Mouse (Mus musculus) urinary bladder, adult 2 months (tissue): ENCODE data around the gene Cat. TPM values are rescaled to one million over a fixed set of nuclear protein-coding genes. Genes with fewer than 3 reads are reported as not detected.
A peak's percentile ranks its signal among the peaks of the same experiment; 100 is the strongest.

Experiments
- DNase-seq: peaks from one replicate; pipeline ENCODE4 v3.0.0; 2022; ENCODE audit warnings: low spot score
- polyA plus RNA-seq: library from polyadenylated mRNA; depleted of rRNA; stranded (reverse); fragments of >200 nt; gene quantifications from 2 replicates; pipeline ENCODE4 v1.2.3, GENCODE M21; 2012; rRNA removed

Gene Cat
- polyA plus RNA-seq: 62.6 and 68.0 TPM in 2 replicates

GRCm38 (mm10) chr2:103484617-103485401 is at the start of gene Cat:
Cat (minus strand) TSS chr2:103485160.
- peak; percentile 92 for DNase-seq

- no peak for DNase-seq
These were observed 40.6 kb upstream of the Cat start for GRCm38 (mm10) chr2:103525596-103525995.

GRCm38 (mm10) chr2:103516472-103516871 is 31.5 kb upstream of the Cat start:
- DNase-seq: no peak

GRCm38 (mm10) chr2:103515513-103516180 is 30.7 kb upstream of the Cat start:
- DNase-seq: no peak

- DNase-seq: no peak
These were observed 27.3 kb upstream of the Cat start for GRCm38 (mm10) chr2:103512066-103512795.

GRCm38 (mm10) chr2:103511631-103512030 is 26.7 kb upstream of the Cat start:
- no peak for DNase-seq

- no peak for DNase-seq
These were observed 26.1 kb upstream of the Cat start for GRCm38 (mm10) chr2:103511042-103511441.

GRCm38 (mm10) chr2:103507651-103508050 is 22.7 kb upstream of the Cat start:
- DNase-seq: no peak

- no peak for DNase-seq
These were observed 21.0 kb upstream of the Cat start for GRCm38 (mm10) chr2:103505956-103506355.

- no peak for DNase-seq
These were observed 19.5 kb upstream of the Cat start for GRCm38 (mm10) chr2:103504463-103504862.

GRCm38 (mm10) chr2:103500769-103501168 is 15.8 kb upstream of the Cat start:
- no peak for DNase-seq

- no peak for DNase-seq
These were observed 10.9 kb upstream of the Cat start for GRCm38 (mm10) chr2:103495633-103496418.

- DNase-seq: no peak
These were observed 8.9 kb upstream of the Cat start for GRCm38 (mm10) chr2:103493827-103494226.

- DNase-seq: no peak
These were observed 7.6 kb upstream of the Cat start for GRCm38 (mm10) chr2:103492526-103492925.

GRCm38 (mm10) chr2:103483986-103484520 is 907 bp downstream of the Cat start:
- DNase-seq: no peak

- DNase-seq: no peak
These were observed 1.5 kb downstream of the Cat start for GRCm38 (mm10) chr2:103483289-103483985.

GRCm38 (mm10) chr2:103481314-103482231 is 3.4 kb downstream of the Cat start:
- DNase-seq: no peak

- no peak for DNase-seq
These were observed 4.1 kb downstream of the Cat start for GRCm38 (mm10) chr2:103480871-103481270.

GRCm38 (mm10) chr2:103480240-103480639 is 4.7 kb downstream of the Cat start:
- no peak for DNase-seq

- DNase-seq: no peak
These were observed 6.6 kb downstream of the Cat start for GRCm38 (mm10) chr2:103478326-103478725.
